Mouse (Mus musculus): ENCODE results near the gene Spon2. TPM values are rescaled to one million over a fixed set of nuclear protein-coding genes. Genes with fewer than 3 reads are reported as not detected.

Gene Spon2
- polyA plus RNA-seq, 1 experiment = 1.5 TPM

DNA sequence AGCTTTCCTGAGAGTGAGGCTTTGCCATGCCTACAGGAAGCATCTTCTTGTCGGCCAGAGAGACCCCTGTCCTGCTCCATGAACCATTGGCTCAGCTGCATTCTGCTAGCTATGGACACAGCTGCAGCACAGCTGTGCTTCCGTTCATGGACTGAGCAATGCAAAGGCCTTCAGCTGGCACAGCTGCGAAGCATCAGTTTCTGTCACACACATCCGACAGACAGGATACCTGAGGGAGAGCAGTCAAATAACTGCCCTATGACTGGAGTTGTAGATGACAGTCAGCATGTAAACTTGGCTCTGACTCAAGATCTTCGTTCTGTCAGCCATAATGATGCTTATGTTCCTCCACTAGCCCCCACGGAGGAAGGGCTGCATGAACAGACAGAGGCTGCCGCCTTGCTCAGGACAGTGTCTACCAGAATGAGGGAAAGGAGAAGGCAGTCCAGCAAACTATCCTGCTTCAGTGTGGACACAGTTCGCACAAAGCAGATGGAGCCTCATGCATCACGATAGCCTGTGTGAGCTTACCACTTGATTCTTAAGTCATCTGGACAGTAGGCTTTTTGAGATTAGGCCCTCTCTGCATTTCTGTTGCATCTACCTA lies 22.9 kb downstream of the Spon2 start:
- DNase-seq = no peak
- no peaks in the 10 kb centered on the region for H3K4me1 ChIP-seq (ENCODE audit: control insufficient read depth, insufficient read depth, low read length)
- no peaks in the 10 kb centered on the region for H3K27me3 ChIP-seq (replicated peaks; ENCODE audit: control insufficient read depth, insufficient read depth, low read length)
- no peak overlapping the region for H3K4me3 ChIP-seq (ENCODE audit: insufficient read depth, low read depth, low read length)
- TF ChIP-seq POLR2A (IDR thresholded peaks at IDR 0.05; ENCODE audit: low read depth, low read length) = no peak
- no peak for TF ChIP-seq CTCF (conservative IDR thresholded peaks at IDR 0.05; ENCODE audit: insufficient read depth, insufficient read length, low read depth, low read length)
- 62% methylated on average over 9 of the region's 9 CpGs for WGBS
- no peaks in the 10 kb centered on the region for H3K36me3 ChIP-seq (ENCODE audit: control insufficient read depth, insufficient read depth, low read length)
- no peak overlapping the region for H3K27ac ChIP-seq (ENCODE audit: insufficient read depth, low read depth, low read length)

- TF ChIP-seq POLR2A (IDR thresholded peaks at IDR 0.05; ENCODE audit: low read depth, low read length) (no peak), CTCF (conservative IDR thresholded peaks at IDR 0.05; ENCODE audit: insufficient read depth, insufficient read length, low read depth, low read length) (no peak)
- no peaks in the 10 kb centered on the region for H3K27me3 ChIP-seq (replicated peaks; ENCODE audit: control insufficient read depth, insufficient read depth, low read length)
- no peaks in the 10 kb centered on the region for H3K36me3 ChIP-seq (ENCODE audit: control insufficient read depth, insufficient read depth, low read length)
- H3K4me1 ChIP-seq (ENCODE audit: control insufficient read depth, insufficient read depth, low read length) = no peaks in the 10 kb centered on the region
- no peak overlapping the region for H3K27ac ChIP-seq (ENCODE audit: insufficient read depth, low read depth, low read length)
- H3K4me3 ChIP-seq (ENCODE audit: insufficient read depth, low read depth, low read length) = no peak overlapping the region
- WGBS = 23% methylated on average over 7 of the region's 7 CpGs
- DNase-seq = no peak
Observed at GRCm38 (mm10) chr5:33193567-33193966, 24.7 kb downstream of the Spon2 start.

Other genes starting within 250 kb of the Spon2 start
- 71.8 and 90.6 TPM in 2 replicates for gene Ywhah, start 199.6 kb downstream of the Spon2 start, polyA plus RNA-seq (2012; rRNA removed)
- gene Slc5a1, start 114.2 kb downstream of the Spon2 start, polyA plus RNA-seq (2012; rRNA removed) = 31.2 and 40.0 TPM in 2 replicates
- 209 and 253 TPM in 2 replicates for gene Ctbp1, start 56.5 kb upstream of the Spon2 start, polyA plus RNA-seq (2012; rRNA removed)
- 109 and 123 TPM in 2 replicates for gene Maea, start 117.1 kb upstream of the Spon2 start, polyA plus RNA-seq (2012; rRNA removed)
- 4.3 and 5.4 TPM in 2 replicates for gene Uvssa, start 160.1 kb upstream of the Spon2 start, polyA plus RNA-seq (2012; rRNA removed)
- gene Nkx1-1, start 215.5 kb upstream of the Spon2 start, polyA plus RNA-seq (2012; rRNA removed) = not detected in 2 replicates

Data from kidney, adult 2 months (tissue).